Mouse (Mus musculus): Measurements from ENCODE around the gene Ipcef1.
"Not testable (repeated sequence)": the region's sequence is repeated elsewhere in the genome, so short reads cannot be mapped to it uniquely, and the experiment has no call there.

Gene Ipcef1

DNA sequence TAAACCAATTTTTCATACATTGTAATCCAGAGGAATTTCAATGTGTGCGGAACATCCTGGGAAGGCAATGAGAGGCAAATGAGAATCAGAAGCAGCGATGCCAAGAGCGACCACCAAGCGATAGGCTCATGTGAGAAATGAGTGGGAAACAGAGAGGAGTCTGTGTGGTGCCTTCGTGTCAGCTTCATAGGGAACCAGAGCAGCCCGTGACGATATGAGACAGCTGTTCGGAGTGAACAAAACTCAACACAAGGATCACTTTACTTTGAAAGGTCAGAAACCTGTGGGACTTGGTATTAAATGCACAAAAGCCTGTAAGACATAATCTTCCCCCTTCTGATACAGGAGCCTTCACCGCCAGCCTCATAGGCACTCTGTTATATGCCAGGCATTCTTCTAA lies 31.7 kb downstream of the Ipcef1 start:
- Histone ChIP-seq H3K9me3 (ENCODE audit: low read length) (peaks cover 4% of the 10 kb centered on the region), H3K27me3 (ENCODE audit: insufficient read depth, low read length) (no peaks in the 10 kb centered on the region), H3K36me3 (ENCODE audit: insufficient read depth, low read length) (no peaks in the 10 kb centered on the region), H3K4me1 (replicated peaks; ENCODE audit: low read depth, low read length) (no peaks in the 10 kb centered on the region), H3K4me3 (replicated peaks; ENCODE audit: low read length) (no peak overlapping the region)
- TF ChIP-seq CTCF (conservative IDR thresholded peaks at IDR 0.05; ENCODE audit: low read length): no peak
- no peak for TF ChIP-seq POU5F1 (IDR thresholded peaks at IDR 0.05; ENCODE audit: borderline replicate concordance, low read length)
- no peak for TF ChIP-seq NANOG (IDR thresholded peaks at IDR 0.05; ENCODE audit: borderline replicate concordance, low read length)

DNA sequence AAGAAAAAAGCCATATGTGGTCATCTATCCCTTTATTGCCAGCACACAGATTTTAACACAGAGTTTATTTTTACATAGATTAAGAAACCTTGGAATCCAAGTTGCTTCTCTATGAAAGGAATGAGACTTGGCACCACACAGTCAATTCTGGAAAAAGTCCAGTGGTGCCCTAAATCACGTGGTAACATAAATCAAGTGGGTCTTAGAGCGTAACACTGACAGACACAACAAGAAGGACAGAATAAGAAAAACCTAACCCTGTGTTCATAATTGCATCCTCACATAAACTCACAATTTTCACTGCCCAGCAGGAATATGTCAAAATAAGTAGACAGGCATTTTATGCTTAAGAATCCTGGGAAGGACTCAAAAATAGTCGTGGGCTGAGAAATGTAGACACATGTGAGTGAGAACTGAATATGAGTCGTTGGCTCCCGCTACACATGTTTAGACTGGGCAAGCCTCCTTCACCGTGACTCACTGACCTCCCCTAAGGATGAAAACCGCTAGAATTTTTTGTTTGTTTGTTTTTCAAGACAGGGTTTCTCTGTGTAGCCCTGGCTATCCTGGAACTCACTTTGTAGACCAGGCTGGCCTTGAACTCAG lies 32.4 kb downstream of the Ipcef1 start:
- Histone ChIP-seq H3K4me1 (replicated peaks; ENCODE audit: low read depth, low read length) (no peaks in the 10 kb centered on the region), H3K4me3 (replicated peaks; ENCODE audit: low read length) (no peak overlapping the region), H3K27me3 (ENCODE audit: insufficient read depth, low read length) (no peaks in the 10 kb centered on the region), H3K36me3 (ENCODE audit: insufficient read depth, low read length) (no peaks in the 10 kb centered on the region), H3K9me3 (ENCODE audit: low read length) (peaks cover 4% of the 10 kb centered on the region)
- TF ChIP-seq NANOG (IDR thresholded peaks at IDR 0.05; ENCODE audit: borderline replicate concordance, low read length): no peak
- no peak for TF ChIP-seq CTCF (conservative IDR thresholded peaks at IDR 0.05; ENCODE audit: low read length)
- no peak for TF ChIP-seq POU5F1 (IDR thresholded peaks at IDR 0.05; ENCODE audit: borderline replicate concordance, low read length)

DNA sequence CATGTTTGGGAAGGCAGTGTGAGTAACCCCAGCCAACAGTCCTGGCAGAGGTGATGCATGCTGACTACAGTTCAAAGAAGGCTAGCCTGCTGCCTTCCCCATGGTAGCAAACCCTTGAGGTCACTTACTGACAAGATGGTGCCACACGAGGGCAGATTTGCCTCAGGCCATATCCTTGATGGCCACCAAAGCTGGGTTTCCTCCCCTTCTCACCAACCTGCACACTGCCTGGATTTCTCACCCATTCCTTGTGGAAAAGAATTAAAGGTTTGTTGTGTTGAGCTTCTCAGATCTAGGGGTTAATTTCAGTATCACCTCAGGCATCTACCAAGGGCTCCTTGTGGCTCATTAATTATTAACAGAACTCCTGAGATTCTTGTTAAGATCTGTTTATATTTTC lies 37.1 kb downstream of the Ipcef1 start:
- no peak for TF ChIP-seq POU5F1 (IDR thresholded peaks at IDR 0.05; ENCODE audit: borderline replicate concordance, low read length)
- no peak for TF ChIP-seq CTCF (conservative IDR thresholded peaks at IDR 0.05; ENCODE audit: low read length)
- no peak for TF ChIP-seq NANOG (IDR thresholded peaks at IDR 0.05; ENCODE audit: borderline replicate concordance, low read length)
- H3K9me3 ChIP-seq (ENCODE audit: low read length): no peaks in the 10 kb centered on the region
- H3K36me3 ChIP-seq (ENCODE audit: insufficient read depth, low read length): no peaks in the 10 kb centered on the region
- H3K4me3 ChIP-seq (replicated peaks; ENCODE audit: low read length): no peak overlapping the region
- no peaks in the 10 kb centered on the region for H3K27me3 ChIP-seq (ENCODE audit: insufficient read depth, low read length)
- H3K4me1 ChIP-seq (replicated peaks; ENCODE audit: low read depth, low read length): 0 out of 2 replicates have a peak, but pooled peaks cover 3% of the 10 kb centered on the region

DNA sequence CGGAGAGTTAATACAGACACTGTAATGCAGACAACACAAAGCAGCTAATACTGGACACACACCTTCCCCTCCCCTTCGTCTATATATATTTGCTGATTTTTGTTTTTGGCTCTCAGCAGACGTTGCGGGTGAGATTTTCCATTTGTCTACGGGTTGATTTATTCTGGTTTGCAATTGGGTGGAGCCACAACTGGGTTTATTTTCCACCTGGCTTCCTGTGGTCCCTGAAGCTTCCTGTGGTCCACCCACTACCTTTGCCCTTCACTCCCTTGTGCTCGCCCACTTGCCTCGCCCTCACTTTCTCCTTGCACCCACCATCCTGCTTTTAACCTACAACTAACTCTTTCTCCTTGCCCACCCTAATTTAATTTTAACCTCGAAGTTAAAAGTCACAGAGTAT lies 41.7 kb downstream of the Ipcef1 start:
- peaks cover 7% of the 10 kb centered on the region for H3K9me3 ChIP-seq (ENCODE audit: low read length)
- no peak overlapping the region for H3K4me3 ChIP-seq (replicated peaks; ENCODE audit: low read length)
- 0 out of 2 replicates have a peak, but pooled peaks cover 3% of the 10 kb centered on the region for H3K4me1 ChIP-seq (replicated peaks; ENCODE audit: low read depth, low read length)
- no peaks in the 10 kb centered on the region for H3K27me3 ChIP-seq (ENCODE audit: insufficient read depth, low read length)
- no peak for TF ChIP-seq POU5F1 (IDR thresholded peaks at IDR 0.05; ENCODE audit: borderline replicate concordance, low read length)
- no peak for TF ChIP-seq NANOG (IDR thresholded peaks at IDR 0.05; ENCODE audit: borderline replicate concordance, low read length)
- no peak for TF ChIP-seq CTCF (conservative IDR thresholded peaks at IDR 0.05; ENCODE audit: low read length)
- H3K36me3 ChIP-seq (ENCODE audit: insufficient read depth, low read length): no peaks in the 10 kb centered on the region

GRCm38 (mm10) chr10:7004980-7005538 lies 47.2 kb downstream of the Ipcef1 start:
- Histone ChIP-seq H3K36me3 (ENCODE audit: insufficient read depth, low read length) (no peaks in the 10 kb centered on the region), H3K4me3 (replicated peaks; ENCODE audit: low read length) (no peak overlapping the region), H3K9me3 (ENCODE audit: low read length) (peaks cover 7% of the 10 kb centered on the region), H3K27me3 (ENCODE audit: insufficient read depth, low read length) (no peaks in the 10 kb centered on the region), H3K4me1 (replicated peaks; ENCODE audit: low read depth, low read length) (no peaks in the 10 kb centered on the region)
- TF ChIP-seq NANOG (IDR thresholded peaks at IDR 0.05; ENCODE audit: borderline replicate concordance, low read length) (no peak), POU5F1 (IDR thresholded peaks at IDR 0.05; ENCODE audit: borderline replicate concordance, low read length) (no peak), CTCF (conservative IDR thresholded peaks at IDR 0.05; ENCODE audit: low read length) (no peak)

DNA sequence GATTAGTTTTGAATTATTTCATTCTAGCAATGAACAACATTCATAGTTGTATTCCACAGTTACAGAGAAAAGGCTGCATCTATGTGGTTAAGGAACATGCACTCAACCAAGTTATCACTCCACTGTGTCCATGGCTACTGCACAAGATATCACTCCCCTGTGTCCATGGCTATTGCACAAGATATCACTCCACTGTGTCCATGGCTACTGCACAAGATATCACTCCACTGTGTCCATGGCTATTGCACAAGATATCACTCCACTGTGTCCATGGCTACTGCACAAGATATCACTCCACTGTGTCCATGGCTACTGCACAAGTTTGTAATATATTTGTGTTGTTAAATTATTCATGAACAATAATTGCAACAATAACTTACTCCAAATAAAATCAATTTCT lies 48.4 kb downstream of the Ipcef1 start:
- not testable (repeated sequence) for H3K27me3 ChIP-seq (ENCODE audit: insufficient read depth, low read length); H3K4me1 ChIP-seq (replicated peaks; ENCODE audit: low read depth, low read length); H3K9me3 ChIP-seq (ENCODE audit: low read length); H3K4me3 ChIP-seq (replicated peaks; ENCODE audit: low read length); H3K36me3 ChIP-seq (ENCODE audit: insufficient read depth, low read length)

- no peak for TF ChIP-seq CTCF (conservative IDR thresholded peaks at IDR 0.05; ENCODE audit: low read length)
- TF ChIP-seq NANOG (IDR thresholded peaks at IDR 0.05; ENCODE audit: borderline replicate concordance, low read length): no peak
- no peak for TF ChIP-seq POU5F1 (IDR thresholded peaks at IDR 0.05; ENCODE audit: borderline replicate concordance, low read length)
- no peak overlapping the region for H3K4me3 ChIP-seq (replicated peaks; ENCODE audit: low read length)
- no peaks in the 10 kb centered on the region for H3K36me3 ChIP-seq (ENCODE audit: insufficient read depth, low read length)
These were observed 52.9 kb downstream of the Ipcef1 start for GRCm38 (mm10) chr10:6999355-6999754.

GRCm38 (mm10) chr10:6998576-6999250 lies 53.6 kb downstream of the Ipcef1 start:
- no peak overlapping the region for H3K4me3 ChIP-seq (replicated peaks; ENCODE audit: low read length)
- H3K9me3 ChIP-seq (ENCODE audit: low read length): no peaks in the 10 kb centered on the region
- TF ChIP-seq NANOG (IDR thresholded peaks at IDR 0.05; ENCODE audit: borderline replicate concordance, low read length) (no peak), CTCF (conservative IDR thresholded peaks at IDR 0.05; ENCODE audit: low read length) (no peak), POU5F1 (IDR thresholded peaks at IDR 0.05; ENCODE audit: borderline replicate concordance, low read length) (no peak)
- H3K27me3 ChIP-seq (ENCODE audit: insufficient read depth, low read length): no peaks in the 10 kb centered on the region
- no peaks in the 10 kb centered on the region for H3K36me3 ChIP-seq (ENCODE audit: insufficient read depth, low read length)
- H3K4me1 ChIP-seq (replicated peaks; ENCODE audit: low read depth, low read length): no peaks in the 10 kb centered on the region

More at GRCm38 (mm10) chr10:6999355-6999754, 52.9 kb downstream of the Ipcef1 start:
- Histone ChIP-seq H3K9me3 (ENCODE audit: low read length) (no peaks in the 10 kb centered on the region), H3K27me3 (ENCODE audit: insufficient read depth, low read length) (no peaks in the 10 kb centered on the region), H3K4me1 (replicated peaks; ENCODE audit: low read depth, low read length) (no peaks in the 10 kb centered on the region)

All from E14TG2a.4 (cell line).